ENCODE assay signal across 9 mouse cellular contexts in genomic region chr17:15194894-15195461, GRCm38 (mm10).
DNase-seq lines count a peak whose midpoint lies in the region; ATAC-seq and TF ChIP-seq lines count a peak whose summit lies in the region.
"Had no signal": no experiment of that assay in that cellular context is flagged by ENCODE, and none has a peak within 500 bp of the region (broad histone marks: within the 10 kb centered on the region; RNA-seq: fewer than 3 reads in every experiment).

No protein-coding gene starts in this region.

- no peak for TF ChIP-seq POLR2A in limb, embryonic 14.5 days (IDR thresholded peaks at IDR 0.05; ENCODE audit: borderline replicate concordance, extremely low read depth, insufficient read depth, insufficient read length)

- H3K36me3 ChIP-seq in liver, embryonic 12.5 days = no peaks in the 10 kb centered on the region
- H3K36me3 ChIP-seq in forebrain, embryonic 16.5 days (ENCODE audit: control insufficient read depth, insufficient read depth) = no peaks in the 10 kb centered on the region
- H3K36me3 ChIP-seq in limb, embryonic 14.5 days (ENCODE audit: control insufficient read depth, insufficient read depth, low read length) = no peaks in the 10 kb centered on the region

- H3K4me1 ChIP-seq in liver, embryonic 12.5 days = peaks cover 6% of the 10 kb centered on the region; the same call in 1 of the 2 replicates
- peaks cover 33% of the 10 kb centered on the region for H3K4me1 ChIP-seq in forebrain, embryonic 16.5 days (replicated peaks; ENCODE audit: control insufficient read depth, insufficient read depth, low read length)
- H3K4me1 ChIP-seq in limb, embryonic 14.5 days (ENCODE audit: control insufficient read depth, insufficient read depth, low read length) = peaks cover 17% of the 10 kb centered on the region

- no peaks in the 10 kb centered on the region for H3K9me3 ChIP-seq in liver, embryonic 12.5 days (replicated peaks)
- no peaks in the 10 kb centered on the region for H3K9me3 ChIP-seq in forebrain, embryonic 16.5 days (ENCODE audit: control insufficient read depth, low read length)
- no peaks in the 10 kb centered on the region for H3K9me3 ChIP-seq in limb, embryonic 14.5 days (ENCODE audit: control insufficient read depth, low read length)

- 35% methylated on average over 7 of the region's 7 CpGs for WGBS in liver, embryonic 12.5 days (ENCODE audit: insufficient replicate concordance)
- 11% methylated on average over 7 of the region's 7 CpGs for WGBS in forebrain, embryonic 16.5 days
- WGBS in limb, embryonic 14.5 days = 9% methylated on average over 7 of the region's 7 CpGs

- H3K4me3 ChIP-seq in liver, embryonic 12.5 days = no peak overlapping the region
- no peak overlapping the region for H3K4me3 ChIP-seq in forebrain, embryonic 16.5 days (replicated peaks; ENCODE audit: low read length)
- no peak overlapping the region for H3K4me3 ChIP-seq in limb, embryonic 14.5 days (replicated peaks; ENCODE audit: low read length)
- H3K4me3 ChIP-seq: erythroblast, embryonic 14.5 days had no signal

- no peak overlapping the region for H3K27ac ChIP-seq in liver, embryonic 12.5 days
- no peak overlapping the region for H3K27ac ChIP-seq in forebrain, embryonic 16.5 days (ENCODE audit: low read length)
- no peak overlapping the region for H3K27ac ChIP-seq in limb, embryonic 14.5 days (replicated peaks; ENCODE audit: low read depth, low read length)

- ATAC-seq in liver, embryonic 12.5 days = no peak
- peak; percentile 61 for ATAC-seq in forebrain, embryonic 16.5 days
- ATAC-seq in limb, embryonic 14.5 days (ENCODE audit: low FRiP score, low read depth) = peak; percentile 83
- ATAC-seq in erythroid progenitor cell, adult 5-6 weeks (replicated peaks; ENCODE audit: low FRiP score, poor library complexity, severe bottlenecking) = no peak

- no peak overlapping the region for H3K9ac ChIP-seq in liver, embryonic 12.5 days
- H3K9ac ChIP-seq in forebrain, embryonic 16.5 days (replicated peaks; ENCODE audit: low read depth, low read length) = 0 out of 2 replicates have a peak overlapping the region, but pooled peaks have one; percentile 25
- H3K9ac ChIP-seq in limb, embryonic 14.5 days (ENCODE audit: low read depth, low read length, severe bottlenecking) = no peak overlapping the region

- DNase-seq in liver = peak; percentile 24
- DNase-seq in limb, embryonic 14.5 days (ENCODE audit: low spot score) = peak; percentile 59
- peak; percentile 86 for DNase-seq in retina, postnatal 7 days (ENCODE audit: low read depth, low spot score)
- DNase-seq in natural killer cell, adult 2 months (ENCODE audit: low spot score in 2 of 2) = no peak
- no peak for DNase-seq in cerebellum, adult 9-11 months

- peaks cover 16% of the 10 kb centered on the region for H3K27me3 ChIP-seq in liver, embryonic 12.5 days (replicated peaks)
- no peaks in the 10 kb centered on the region for H3K27me3 ChIP-seq in forebrain, embryonic 16.5 days (replicated peaks; ENCODE audit: control insufficient read depth, insufficient read depth, low read length)
- H3K27me3 ChIP-seq in limb, embryonic 14.5 days (ENCODE audit: control insufficient read depth, insufficient read depth, low read length) = no peaks in the 10 kb centered on the region

- H3K4me2 ChIP-seq in liver, embryonic 12.5 days = no peak overlapping the region
- no peak overlapping the region for H3K4me2 ChIP-seq in forebrain, embryonic 16.5 days (ENCODE audit: low read length)
- no peak overlapping the region for H3K4me2 ChIP-seq in limb, embryonic 14.5 days (replicated peaks; ENCODE audit: low read depth, low read length, severe bottlenecking)

Comparison
In these comparisons a context has a peak if more than half of its experiments do, and no peak if none do; other contexts are left out.
1. DNase-seq: peak in liver (single experiment), limb, embryonic 14.5 days (single experiment) and retina, postnatal 7 days (single experiment); none in natural killer cell, adult 2 months (0 of 2) and cerebellum, adult 9-11 months (single experiment).
2. ATAC-seq: peak in forebrain, embryonic 16.5 days (single experiment) and limb, embryonic 14.5 days (single experiment); none in liver, embryonic 12.5 days (single experiment) and erythroid progenitor cell, adult 5-6 weeks (single experiment).